Mouse (Mus musculus) lung, postnatal 4 days (tissue): ENCODE results near the gene Sorbs1.

Source experiments
- DNase-seq, 2 experiments: peaks; one replicate each; pipeline ENCODE4 v3.0.0; 2021

Sorbs1 gene

DNA sequence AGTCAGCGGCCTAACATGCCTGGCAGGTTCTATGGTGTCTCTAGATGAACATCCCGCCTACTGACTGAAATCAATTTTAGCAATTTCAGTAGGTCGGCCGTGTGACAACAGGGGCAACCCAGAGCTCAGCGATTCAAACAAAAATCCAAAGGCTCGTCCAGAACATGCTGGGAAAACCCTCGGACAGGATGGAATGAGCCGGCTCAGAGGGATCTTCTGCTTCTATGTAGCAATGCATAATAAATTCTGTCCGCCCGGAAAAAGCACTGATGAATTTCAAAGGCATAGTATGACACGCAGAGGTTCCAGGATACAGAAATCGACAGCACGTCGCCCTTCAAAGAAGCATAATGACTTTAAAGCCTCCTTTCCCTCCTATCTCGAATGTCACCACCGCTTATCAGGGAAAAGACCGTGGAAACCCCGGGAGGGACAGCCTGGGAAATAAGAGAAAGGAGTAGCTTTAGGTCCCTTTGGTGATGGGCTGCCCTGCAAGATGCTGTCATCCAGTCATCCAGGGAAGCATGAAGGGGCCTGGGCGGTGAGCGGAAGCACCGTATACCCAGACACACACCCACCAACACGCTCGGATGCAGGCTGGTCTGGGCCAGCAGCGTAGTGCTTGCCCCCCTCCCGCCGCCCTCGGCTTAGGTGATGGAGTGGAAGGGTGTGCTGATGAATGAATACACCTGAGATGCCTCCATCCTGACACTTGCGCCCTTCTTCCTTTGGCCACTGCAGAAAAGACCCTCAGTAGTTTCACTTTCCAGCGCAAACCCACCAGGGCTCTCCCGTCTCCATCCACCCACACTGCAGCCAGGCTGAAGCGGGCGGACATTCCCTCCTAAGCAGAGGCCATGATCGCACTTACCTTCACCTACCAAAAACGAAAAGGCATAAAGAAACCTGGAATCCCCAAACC is 818 bp downstream of the Sorbs1 start:
- peak; percentile 39 to 51 for DNase-seq

DNA sequence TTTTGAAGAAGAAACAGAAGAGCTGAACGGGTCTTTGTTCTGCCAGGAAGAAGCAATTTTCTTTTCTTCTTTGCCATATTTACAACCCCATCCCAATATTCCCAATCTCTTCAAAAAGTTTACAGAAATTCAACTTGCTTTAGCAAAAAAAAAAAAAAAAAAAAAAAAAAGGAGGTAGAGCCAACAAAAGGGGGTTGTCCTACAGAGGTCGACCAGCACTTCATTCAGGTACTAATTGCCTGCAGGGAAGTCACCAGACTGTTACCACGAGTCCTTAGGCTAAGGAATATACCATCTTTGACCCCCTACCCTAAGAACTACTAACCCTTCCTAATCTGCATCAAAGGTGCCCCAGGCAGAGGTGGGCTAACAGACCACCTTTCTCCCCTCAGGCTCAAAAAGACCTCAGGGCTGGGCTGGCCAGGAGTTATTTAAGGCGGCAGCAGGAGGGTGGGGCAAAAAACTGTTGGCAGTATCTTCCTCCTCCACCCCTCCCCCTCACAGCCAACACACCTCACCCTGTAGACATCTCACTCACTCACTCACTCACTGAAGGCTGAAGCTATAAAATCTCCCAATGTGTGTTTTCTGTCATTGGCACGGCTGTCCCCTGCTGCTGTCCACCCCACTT is 1.8 kb downstream of the Sorbs1 start:
- DNase-seq = no peak

DNA sequence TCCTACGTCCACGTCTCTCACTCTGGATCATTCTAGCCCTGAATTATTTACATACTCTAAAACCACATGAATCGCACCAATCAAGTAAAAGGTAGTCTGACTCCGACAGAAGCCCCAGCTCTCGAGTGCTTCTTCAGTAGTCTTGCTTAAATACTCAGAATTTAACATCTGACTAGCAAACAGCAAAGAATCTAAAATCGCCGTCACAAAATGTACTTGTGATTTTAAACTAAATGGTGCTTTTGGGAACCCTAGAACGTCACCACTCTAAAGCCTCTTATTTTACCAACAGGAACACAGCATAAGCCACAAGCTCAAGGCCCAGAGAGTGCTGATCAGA is 2.5 kb downstream of the Sorbs1 start:
- DNase-seq = no peak

DNA sequence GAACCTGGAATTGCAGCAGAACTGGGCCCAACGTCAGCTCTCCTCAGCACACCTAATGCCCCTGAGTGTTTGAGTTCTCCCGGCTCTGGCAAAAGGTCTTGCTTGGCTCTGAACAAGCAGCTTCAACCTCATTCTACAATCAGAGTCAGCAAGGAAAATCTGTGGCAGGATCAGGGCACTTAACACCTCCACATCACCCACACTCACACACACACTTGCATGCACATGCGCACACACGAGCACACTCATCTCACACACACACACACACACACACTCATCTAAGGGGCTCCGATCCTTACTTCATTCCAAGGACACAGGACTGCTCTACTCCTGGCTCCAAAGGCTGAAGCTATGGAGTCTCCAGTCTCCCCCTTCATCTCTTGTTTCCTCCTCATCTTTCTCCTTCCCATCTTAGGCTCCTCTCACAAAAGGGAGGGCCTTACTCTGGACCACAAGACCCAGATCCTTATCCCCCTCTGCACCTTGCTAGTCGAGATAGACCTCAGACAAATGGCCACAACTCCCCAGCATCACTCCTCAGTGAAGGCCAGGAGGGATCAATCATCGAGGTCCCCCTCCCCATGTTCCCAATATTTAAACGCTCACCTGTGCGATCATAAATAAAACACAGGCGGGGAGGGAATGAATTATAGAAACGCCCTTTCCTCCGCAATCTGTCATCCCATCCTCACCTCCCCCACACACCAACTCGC is 3.0 kb downstream of the Sorbs1 start:
- DNase-seq = no peak

DNA sequence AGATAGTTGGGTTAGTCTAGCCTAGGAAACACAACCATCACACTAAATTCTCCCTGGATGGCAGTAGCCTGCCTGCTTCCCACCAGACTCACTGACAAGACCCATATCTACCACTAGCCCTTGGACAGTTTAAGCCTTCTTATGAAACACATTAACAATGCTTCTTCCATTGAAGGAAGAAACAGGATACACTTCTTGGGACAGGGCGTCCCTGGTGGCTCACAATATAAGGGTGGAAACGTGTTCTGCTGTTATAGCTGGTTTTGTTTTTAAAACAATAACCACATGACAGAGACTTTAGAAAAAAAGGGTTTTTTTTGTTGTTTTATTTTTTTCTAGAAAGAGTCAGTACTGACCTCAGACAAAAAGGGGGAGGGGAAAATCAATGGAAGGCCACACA is 4.3 kb downstream of the Sorbs1 start:
- no peak for DNase-seq

DNA sequence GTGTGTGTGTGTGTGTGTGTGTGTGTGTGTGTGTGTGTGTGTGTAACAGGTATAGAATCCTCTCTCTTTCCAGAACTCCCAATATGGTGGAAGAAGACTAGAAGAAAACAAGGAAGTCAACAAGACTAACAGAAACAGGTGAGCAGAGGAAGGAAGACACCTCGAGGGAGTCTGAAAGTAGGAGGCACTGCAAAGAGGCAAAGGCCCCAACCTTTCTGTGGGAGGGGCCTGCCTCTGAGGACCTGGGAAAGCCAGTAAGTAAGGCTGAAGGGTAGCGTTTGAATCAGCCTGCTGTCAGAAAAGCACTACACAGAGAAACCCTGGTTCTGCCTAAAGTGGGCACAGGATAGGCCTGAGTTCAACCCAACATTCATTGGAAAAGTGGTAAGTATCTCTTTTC is 4.7 kb downstream of the Sorbs1 start:
- DNase-seq = no peak

DNA sequence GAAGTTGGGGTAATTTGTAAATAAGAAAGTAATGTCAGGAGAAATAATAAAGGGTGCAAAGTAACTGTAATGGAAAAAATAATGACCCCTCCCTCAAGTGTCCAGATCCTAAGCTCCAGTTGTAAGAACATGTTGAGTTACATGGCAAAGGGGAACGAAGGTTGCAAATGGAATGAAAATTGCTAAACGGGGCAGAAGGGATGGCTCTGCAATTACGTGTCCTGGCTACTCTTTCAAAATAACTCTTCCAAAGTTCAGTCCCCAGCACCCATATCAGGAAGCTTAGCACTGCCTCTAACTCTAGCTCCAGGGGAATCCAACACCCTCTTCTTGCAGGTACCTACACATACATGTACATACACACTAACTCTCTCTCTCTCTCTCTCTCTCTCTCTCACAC is 6.6 kb downstream of the Sorbs1 start:
- no peak for DNase-seq

DNA sequence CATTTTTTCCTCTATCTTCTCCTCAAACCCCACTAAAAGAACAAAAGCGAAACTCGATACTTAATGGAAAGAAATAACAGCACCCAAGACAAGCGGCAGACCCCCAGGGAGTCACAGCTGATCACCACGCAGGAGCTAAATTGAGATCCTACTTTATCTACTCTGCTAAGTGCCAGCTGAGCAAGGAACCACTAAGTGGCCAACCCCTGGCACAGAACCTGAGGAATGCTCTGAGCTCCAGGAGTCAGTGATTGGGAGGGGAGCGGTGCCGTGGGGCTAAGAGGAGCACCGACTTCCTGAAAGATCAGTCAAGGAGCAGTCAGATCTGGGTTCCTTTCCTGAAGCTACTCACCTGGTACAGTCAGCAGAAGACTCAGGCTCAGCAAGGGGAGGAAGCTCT is 9.2 kb downstream of the Sorbs1 start:
- DNase-seq = peak in 1 of 2 experiments; percentile 53

DNA sequence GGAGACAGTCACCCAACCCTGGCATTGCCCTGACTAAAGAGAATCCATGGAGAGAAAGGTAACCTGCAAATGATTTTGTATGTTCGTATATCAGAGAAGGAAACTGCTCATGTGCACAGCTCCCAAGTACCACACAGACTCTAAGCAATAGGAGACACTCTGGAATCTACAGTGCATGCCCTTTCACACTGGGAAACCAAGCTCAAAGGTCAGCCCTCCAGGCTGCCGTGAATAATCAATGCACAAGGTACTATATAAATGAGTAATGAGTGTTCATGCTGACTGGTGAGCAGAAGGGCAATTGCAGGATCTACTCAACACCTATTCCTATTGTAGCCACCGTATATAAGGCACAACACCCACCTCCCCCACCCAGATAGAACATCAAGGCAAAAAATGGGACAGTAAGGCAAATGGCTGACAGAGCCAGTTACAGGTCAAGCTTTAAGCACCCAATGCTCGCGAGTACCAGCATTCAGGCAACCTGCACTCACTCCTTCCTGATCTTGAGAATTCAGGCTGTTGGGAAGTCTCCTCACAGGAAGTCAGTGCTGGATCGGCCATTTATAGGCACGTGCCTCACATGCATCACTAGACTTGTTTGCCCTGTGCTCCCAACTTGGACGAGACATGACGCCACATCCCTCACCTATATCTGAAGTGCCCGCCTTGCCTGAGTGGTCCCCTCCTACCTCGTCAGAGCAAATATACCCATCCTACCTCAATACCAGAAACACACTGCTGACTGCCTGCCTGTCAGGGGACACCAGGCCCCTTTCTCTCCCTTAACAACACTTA is 13.4 kb downstream of the Sorbs1 start:
- no peak for DNase-seq

DNA sequence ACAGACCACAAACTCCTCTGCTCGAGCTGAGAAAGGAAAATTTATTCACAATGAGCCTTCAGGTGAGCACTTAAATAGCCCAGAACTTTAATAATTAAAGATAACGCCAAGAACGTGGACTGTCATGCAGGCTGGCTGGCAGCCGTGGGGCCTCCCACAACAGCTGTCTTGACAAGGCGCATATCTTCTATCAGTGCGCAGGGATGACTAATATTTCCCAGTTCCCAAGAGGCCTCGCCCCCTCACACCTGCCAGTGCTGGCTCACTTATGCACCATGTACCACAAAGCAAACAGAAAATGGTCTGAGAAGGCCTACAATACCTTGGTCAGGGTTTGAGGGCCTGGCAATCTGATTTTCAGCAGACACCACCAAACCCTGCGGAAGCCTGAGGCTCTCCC is 14.4 kb downstream of the Sorbs1 start:
- DNase-seq = no peak

DNA sequence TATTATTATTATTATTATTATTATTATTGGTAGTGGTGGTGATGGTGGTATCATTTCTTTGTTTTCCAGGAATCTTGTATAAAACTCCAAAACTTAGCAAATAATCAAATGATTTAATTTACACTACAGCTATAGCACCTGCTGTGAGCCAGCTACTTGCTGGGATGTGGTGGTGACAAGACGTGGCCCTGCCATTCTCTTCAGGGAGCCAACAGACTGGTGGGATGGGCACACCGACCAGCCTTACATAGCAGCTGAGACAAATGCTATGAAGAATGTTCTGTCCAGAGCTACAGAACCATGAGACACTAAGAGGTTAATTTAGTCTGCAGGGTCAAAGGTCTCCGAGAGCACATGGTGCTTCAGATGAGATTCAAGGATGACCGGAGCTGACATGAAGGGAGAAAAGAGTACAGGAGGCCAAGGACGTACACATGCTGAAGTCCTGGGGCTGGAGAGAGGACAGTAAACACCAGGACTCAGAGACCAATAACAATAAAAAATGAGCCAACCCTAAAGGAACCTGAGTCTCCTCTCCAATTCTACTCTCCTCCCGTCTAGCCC is 15.3 kb downstream of the Sorbs1 start:
- no peak for DNase-seq

DNA sequence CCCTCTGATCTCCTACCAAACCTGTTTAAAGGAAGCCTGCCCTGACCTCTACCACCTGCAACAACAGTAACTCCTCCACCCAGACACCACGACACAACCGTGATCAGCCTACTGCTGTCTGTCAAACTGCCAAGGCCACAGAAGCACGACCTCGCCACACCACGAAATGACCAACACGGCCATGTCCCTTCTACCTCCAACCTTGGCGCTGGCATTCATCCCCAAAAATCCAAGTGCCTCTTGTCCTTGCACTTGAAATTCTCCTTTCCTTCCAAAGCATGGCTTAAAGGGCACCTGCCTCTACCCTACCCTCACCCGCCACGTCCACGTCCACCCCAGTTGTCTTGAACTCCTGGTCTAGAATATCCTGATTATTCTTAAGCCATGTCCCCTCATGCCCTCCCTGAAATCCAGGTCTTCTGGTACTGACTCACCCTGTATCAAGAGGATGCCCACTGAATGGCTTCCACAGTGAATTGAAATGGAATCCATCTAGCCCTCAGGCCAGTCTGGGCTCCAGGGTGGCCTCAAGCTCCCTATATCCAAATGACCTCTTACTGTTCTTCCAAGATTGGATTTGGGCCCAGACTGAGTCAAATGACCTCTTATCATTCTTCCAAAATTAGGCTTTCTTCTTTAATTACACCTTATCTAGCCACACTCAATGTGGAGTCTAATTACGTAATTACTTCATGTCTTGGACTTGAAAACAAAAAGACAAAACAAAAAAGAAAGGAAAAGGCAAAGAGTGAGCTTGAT is 16.9 kb downstream of the Sorbs1 start:
- DNase-seq = no peak

DNA sequence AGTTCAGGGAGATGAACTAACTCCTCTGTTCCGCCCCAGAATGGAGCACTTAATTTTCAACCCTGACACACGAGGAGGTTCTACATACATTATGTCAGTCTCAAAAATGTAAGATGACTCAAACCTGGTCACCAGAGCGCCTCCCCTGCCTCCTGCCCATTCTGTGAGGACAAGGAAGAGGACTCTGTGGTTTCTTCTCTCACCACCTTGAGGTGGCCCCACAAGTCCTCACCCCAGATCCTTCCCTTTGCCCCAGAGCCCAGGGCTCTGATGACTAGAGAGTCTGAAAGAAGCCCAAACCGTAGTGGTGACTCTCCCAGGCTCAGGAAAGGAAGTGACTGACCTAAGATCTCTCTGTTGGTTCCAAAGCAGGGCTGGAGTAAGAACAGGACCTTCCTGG is 17.5 kb downstream of the Sorbs1 start:
- no peak for DNase-seq

DNA sequence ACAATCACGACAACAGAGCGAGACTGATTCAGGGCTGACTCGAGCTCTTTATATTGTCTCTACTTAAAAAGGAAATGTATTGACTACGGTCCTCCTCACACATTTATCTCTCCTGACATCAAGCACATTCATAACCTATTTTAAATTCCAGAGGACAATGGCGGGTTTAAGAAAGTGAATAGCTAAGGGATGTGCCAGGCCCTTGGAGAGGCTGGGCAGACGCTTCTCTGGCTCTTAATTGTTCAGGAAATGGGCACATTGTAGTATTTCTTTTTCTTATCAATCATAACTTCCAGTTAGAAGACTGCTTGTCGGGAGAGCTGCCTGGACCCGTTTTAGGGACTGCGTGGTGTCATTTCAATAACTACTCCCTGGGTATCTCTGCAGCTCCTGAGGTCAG is 20.7 kb downstream of the Sorbs1 start:
- DNase-seq = peak in 1 of 2 experiments; percentile 53

DNA sequence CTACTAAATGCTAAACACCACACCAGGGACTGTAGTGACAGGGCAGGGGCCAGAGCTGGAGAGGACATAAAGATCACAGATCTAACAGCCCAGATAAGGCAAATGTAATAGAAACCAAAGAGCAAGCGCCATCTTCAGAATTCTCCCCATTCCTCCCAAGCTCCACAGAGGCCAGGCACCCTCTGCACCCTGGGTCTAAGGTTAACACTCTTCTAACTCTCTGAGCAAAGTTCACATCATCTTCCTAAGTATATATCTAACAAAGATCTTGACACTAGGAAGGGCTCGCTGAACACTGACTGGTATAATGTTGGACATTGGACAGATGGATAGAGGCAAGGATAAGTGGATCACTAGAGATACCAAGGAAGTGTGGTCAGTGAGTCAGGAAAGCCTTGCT is 22.1 kb downstream of the Sorbs1 start:
- no peak for DNase-seq

DNA sequence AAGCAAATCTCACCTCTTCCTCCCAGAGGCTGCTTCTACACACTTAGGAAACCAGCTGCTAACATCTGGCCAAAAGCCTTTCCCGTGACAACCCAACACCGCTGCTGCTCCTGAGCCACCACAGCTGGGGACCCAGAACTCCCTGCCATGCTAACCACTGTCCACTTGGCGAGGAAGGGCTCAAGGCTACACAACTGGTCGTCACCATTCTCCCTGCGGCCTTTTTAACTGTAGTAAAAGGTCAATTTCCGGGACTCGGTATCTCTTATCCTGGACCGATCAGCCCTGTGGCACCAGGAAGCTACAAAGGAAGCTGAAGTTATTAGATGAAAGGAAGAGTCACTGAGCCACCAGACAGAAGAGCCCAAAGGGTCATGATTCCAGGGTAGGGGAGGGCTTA is 22.8 kb downstream of the Sorbs1 start:
- peak; percentile 49 to 69 for DNase-seq

DNA sequence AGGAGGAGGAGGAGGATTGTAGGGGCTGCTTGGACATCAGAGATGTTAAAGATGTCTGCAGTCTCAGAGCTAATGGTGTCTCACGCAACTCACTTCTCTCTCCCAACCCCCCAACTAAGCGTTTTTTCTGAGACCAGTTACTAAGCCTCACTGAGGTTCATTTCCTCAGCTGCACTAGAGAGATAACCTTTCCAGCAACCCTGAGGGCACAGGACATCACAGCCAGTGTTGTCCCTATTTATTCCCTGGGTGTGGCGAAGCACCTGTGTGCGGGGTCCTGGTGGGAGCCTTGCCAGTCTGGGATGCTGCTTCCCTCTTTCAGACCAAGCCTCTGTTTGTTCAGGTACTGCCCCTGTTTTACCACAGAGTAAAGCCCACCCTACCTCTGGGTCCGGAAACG is 23.9 kb downstream of the Sorbs1 start:
- DNase-seq = no peak

DNA sequence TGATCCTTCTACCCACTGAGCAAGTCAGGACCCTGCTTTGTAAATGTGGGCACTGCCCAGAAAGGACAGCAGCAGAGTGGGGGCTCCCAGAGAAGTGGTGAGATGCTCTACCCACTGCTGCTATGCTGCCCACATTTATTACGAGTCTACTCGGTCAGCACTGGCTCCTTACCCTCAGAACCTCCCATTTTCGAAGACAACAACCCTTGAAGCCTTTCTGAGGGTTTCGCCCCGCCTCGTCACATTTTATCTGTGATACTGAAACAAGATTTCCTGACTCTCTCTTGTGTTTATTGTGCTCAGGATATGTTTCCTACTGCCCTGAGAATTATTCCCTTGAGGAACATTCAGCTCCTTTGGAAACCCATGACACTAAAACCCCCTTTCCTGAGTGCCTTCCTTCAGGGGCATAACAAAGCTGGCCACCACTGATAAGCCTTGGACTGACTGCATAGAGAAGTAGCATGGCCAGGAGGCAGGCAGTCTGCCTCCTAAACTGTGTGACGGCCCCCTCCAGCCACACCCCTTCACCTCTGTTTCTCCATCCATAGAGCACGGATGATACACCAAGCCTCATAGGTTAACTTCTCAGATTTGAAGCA is 24.6 kb downstream of the Sorbs1 start:
- DNase-seq = peak in 1 of 2 experiments; percentile 55

DNA sequence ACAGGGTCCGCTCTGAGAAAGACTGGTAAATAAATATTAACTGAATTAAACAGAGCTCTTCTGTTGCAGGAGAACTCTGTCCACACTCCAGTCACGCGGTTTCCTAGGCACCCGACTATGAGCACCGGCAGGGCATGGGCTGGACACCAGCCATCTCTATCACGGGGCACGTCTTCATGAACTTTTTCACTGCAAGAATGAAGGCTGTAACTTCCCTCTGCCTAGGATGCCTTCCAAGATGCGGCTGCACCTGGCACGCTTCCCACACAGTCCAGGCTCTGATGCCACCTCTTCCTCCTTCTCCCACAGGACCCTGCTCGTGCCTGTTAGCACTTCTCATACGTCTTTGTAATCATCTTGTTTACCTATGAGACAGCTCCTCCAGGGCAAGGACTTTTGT is 26.0 kb downstream of the Sorbs1 start:
- DNase-seq = peak; percentile 71 to 86

DNA sequence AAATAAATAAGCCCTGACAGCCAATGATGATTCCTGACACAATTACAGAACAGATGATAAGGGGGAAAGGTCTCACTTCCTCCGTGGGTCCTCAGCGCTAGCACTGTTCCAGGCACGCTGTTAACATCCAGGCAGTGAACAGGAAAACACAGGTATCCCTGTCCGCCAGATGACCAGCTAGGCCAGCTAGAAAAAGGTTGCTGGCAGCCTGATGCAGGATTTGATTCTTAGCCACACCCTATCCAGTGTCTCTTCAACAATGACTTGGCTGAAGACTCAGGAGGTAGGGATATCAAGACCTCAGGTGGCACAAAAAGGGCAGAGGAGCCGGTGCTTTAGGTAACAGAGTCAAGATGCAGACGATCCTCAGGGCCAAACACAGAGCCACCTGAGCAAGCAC is 32.5 kb downstream of the Sorbs1 start:
- DNase-seq = no peak

DNA sequence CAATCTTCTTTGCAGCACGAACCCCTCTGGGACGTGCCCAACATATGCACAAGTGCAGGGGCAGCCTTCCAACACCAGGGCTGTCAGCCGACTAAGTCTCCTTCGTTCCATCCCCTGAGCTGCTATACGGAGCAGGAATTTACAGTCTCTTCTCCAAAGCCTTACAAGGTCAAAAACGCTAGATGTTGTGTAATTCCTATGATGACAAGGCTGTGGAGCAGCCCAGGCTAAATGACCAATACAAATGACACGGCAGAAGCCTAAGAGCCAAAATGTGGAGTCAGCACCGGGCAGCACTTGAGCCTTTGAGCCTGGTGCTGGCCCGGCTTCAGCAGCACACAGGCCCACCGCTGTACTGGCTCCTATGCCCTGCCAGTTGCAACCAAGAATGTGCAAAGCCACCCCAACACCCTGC is 35.4 kb downstream of the Sorbs1 start:
- DNase-seq = peak; percentile 27 to 57
